Mouse (Mus musculus) heart, adult 18-20 months (tissue): ENCODE measurements around the gene Gm28269. TPM values are rescaled to one million over a fixed set of nuclear protein-coding genes. Genes with fewer than 3 reads are reported as not detected.

Experiments used
- DNase-seq, 2 experiments: peaks; one replicate each; pipeline ENCODE4 v3.0.0; 2021 to 2022; ENCODE audit warnings: mixed read lengths in 1 of 2
- long read RNA-seq, 2 experiments: library from polyadenylated mRNA; stranded (forward); transcript quantifications; one replicate each; pipeline ENCODE4 v2.0.0; 2021
- total RNA-seq, 2 experiments: library from RNA; stranded (reverse); gene quantifications; 2 replicates each; pipeline ENCODE4 v1.2.3; 2021

The Gm28269 gene
- not detected for total RNA-seq
- long read RNA-seq, experiment 1: 0 reads
- long read RNA-seq, experiment 2: 0 reads

DNA sequence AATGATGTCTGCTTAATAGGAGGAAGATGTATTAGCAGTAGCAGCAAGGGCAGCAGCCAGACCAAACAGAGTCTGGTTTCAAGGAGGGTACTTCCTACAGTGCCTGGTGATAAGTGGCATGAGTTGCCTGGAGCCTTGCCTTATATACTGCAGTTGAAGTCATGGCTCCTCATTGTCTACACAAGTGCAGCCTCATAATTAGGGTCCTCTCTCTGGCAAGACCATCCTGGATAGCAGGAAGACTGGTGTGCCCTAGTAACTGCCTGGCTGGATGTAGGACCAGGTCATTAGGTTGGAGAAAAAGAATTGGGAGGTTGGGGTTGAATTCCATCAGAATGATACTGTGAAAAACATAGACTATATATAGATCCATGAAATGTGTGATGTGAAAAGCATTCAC, at the start of gene Gm28269:
Gene Gm28269, minus strand, starts transcription at position 101 of the 400 bp plus-strand sequence.
- no peak for DNase-seq

DNA sequence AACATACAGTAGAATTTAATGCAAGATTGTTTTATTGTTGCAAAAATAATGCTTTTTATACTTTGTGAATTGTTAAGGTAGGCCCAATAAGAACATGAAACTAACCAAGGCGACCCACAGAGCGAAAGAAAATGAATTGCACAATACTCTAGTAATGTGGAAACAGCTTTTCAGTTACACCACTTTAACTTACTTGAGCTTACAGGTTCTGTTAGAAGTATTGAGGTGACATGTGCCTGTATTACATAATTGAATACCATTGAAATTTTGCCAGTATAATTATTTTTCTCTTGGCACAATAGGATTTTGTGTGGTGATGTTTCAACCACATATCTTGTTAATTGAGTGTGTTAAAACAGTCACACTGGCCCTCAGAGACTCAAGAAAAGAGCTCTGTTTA, 28.0 kb downstream of the Gm28269 start:
- no peak for DNase-seq

DNA sequence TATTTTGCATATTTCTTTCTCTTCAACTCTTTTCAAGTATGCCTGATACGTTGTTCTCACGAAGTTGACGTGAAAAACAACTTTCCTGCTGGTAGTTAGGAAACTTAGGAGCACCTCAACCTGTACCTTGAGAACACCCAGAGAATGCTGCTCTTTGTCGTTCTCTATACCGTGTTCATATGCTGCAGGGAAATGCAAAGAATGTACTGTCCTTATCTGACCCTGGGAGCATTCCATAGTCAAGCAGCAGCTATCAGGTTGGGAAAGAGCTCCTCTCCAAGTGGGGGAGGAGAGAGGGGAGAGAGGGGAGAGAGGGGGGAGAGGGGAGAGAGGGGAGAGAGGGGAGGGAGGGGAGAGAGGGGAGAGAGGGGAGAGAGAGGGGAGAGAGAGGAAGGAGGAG, 29.6 kb downstream of the Gm28269 start:
- no peak for DNase-seq

DNA sequence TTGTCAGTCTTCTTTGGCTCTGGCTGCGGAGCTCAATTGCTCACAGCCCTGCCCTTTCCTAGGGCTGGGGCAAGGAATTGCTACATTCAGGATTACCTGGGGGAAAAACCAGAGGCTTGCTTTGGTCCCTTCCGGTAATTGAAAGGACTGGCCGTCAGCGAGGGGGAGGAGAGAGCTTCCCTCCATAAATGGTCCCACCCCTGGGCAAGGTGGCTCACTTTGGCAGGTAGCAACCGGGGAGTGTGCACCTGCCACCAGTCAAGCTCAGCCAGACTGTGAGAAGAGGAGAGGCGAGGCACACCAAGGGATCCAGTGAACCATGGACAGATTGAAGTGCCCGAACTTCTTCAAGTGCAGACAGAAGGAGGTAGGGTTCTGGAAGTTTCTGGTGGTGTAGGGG, 30.1 kb downstream of the Gm28269 start, which contains the start of gene Slc6a14:
Gene Slc6a14, plus strand, starts transcription at position 68 of the 400 bp plus-strand sequence.
- DNase-seq: no peak

DNA sequence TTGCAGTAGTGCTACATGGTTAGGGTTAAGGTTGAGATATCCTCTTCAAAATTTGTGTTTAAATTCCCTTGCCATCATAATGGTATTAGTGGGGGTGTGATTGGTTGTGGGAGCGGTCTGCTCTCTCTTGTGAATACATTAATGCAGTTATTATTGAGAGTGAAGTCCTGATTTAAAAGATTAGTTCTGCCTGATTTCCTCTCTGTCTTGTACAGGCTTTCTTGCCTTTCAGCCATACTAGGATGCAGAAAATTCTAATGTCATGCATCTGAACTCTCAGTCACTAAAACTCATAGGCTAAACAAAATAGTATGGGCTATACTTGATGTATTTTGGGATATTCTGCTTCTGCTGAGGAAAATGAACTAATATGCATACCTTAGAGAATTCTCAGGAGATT, 40.4 kb downstream of the Gm28269 start:
- DNase-seq: no peak

DNA sequence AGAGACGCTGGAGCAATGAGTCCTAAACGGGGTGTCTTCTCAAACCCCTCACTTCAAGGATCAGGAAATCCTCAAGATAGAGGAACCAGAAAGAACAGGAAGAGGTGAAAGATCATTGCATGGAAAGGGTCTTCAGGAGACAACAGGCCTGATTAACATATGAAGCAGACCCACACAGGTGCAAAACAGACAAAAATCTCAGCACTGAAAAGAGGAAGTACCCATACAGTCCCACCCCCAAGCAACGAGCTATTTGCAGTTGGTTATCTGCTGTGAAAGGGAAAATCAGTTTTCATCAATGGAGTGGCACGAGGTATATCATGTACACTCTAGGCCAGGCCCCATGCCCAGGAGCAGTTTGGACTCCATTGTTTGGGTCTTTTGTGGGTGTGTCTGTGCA, 43.3 kb downstream of the Gm28269 start:
- DNase-seq: no peak

DNA sequence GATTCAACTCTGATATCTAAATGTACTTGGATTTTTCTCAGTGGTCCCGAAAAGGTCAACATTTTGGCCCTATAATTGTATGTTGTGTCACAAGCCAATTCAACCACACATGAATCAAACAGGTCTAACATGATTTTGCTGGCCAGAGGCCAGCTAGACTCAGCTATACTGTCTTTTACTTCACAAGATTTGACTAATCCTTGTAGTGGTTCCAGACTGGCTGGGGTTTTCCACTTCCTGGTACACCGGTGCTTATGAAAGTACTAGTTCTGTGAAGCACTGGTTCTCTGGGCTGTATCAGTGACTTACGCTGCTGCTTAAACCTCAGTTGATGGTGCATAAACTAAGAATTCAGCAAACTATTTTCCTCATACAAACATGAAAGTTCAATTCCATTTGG, 49.2 kb downstream of the Gm28269 start:
- no peak for DNase-seq

DNA sequence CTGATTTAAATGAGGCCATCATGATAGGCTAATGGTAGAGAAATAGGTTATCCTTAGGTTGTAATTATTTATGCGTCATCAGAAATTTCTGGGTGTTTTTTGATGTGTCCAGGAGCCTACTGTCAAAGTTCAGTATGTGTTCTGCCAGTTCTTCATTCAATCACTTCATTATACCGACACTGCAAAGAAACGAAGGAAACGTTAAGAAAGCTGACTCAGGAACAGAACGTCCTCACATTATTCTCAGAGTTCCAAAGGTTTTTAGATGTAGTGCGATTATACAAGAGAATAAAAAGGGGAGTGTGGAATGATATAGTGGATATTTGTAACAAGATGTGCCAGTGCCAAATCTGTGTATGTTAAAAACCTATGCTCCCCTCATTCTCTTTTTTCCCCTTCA, 49.7 kb downstream of the Gm28269 start:
- no peak for DNase-seq

Other genes with a start within 250 kb of the Gm28269 start
- gene Slc6a14, start 30.2 kb downstream of the Gm28269 start, total RNA-seq: under 1 TPM; 0.07 to 0.21 TPM